Mouse (Mus musculus): ENCODE measurements around the gene Fam126a. TPM values are rescaled to one million over a fixed set of nuclear protein-coding genes. Genes with fewer than 3 reads are reported as not detected.

The Fam126a gene
- total and polyA plus RNA-seq, 3 experiments = 30.0 to 51.1 (median 34.7) TPM

GRCm38 (mm10) chr5:23865941-23866340 is 164.5 kb downstream of the Fam126a start:
- Histone ChIP-seq H3K79me2 (ENCODE audit: control insufficient read depth, insufficient read depth, low read length, poor library complexity) (no peaks in the 10 kb centered on the region), H3K36me3 (ENCODE audit: control insufficient read depth in 1 of 2, insufficient read depth in 2 of 2, low read length in 2 of 2) (no peaks in the 10 kb centered on the region), H3K4me3 (ENCODE audit: control insufficient read depth in 1 of 2, insufficient read depth in 1 of 2, low read depth in 2 of 2, low read length in 2 of 2) (no peak overlapping the region), H3K27ac (ENCODE audit: control insufficient read depth, low read depth, low read length) (no peak overlapping the region), H3K9me3 (replicated peaks; ENCODE audit: insufficient read depth, low read length) (no peaks in the 10 kb centered on the region), H3K4me1 (ENCODE audit: control insufficient read depth in 1 of 2, insufficient read depth in 2 of 2, low read length in 2 of 2) (no peaks in the 10 kb centered on the region), H3K27me3 (ENCODE audit: control insufficient read depth in 1 of 2, insufficient read depth in 2 of 2, low read length in 2 of 2) (peaks cover 0 to under 1% of the 10 kb centered on the region in 2 experiments; a peak in 2 of 4 replicates), H3K9ac (ENCODE audit: control insufficient read depth, low read depth, low read length, poor library complexity, severe bottlenecking) (no peak overlapping the region)
- no peak for DNase-seq (ENCODE audit: low read depth, low spot score)
- no peak for TF ChIP-seq RCOR1 (IDR thresholded peaks at IDR 0.05; ENCODE audit: low read depth, low read length)
- TF ChIP-seq SMC3 (IDR thresholded peaks at IDR 0.05; ENCODE audit: low read depth, low read length) = no peak
- TF ChIP-seq ZNF384 (IDR thresholded peaks at IDR 0.05; ENCODE audit: low read depth, low read length) = no peak
- TF ChIP-seq MEF2A (IDR thresholded peaks at IDR 0.05; ENCODE audit: extremely low read depth, insufficient replicate concordance, low read depth, low read length, poor library complexity, severe bottlenecking) = no peak
- TF ChIP-seq EP300 (IDR thresholded peaks at IDR 0.05; ENCODE audit: low read depth in 1 of 2, low read length in 2 of 2) = no peak
- no peak for TF ChIP-seq MAFK (IDR thresholded peaks at IDR 0.05; ENCODE audit: borderline replicate concordance, low read depth, low read length)
- no peak for TF ChIP-seq JUND (IDR thresholded peaks at IDR 0.05; ENCODE audit: low read depth, low read length)
- TF ChIP-seq MAX (IDR thresholded peaks at IDR 0.05; ENCODE audit: low read length) = no peak
- no peak for TF ChIP-seq NRF1 (IDR thresholded peaks at IDR 0.05; ENCODE audit: insufficient read depth, low read depth, low read length, poor library complexity, severe bottlenecking)
- TF ChIP-seq HCFC1 (IDR thresholded peaks at IDR 0.05; ENCODE audit: low read depth, low read length) = no peak
- TF ChIP-seq ZC3H11A (IDR thresholded peaks at IDR 0.05; ENCODE audit: low read depth, low read length) = no peak
- TF ChIP-seq CHD2 (IDR thresholded peaks at IDR 0.05; ENCODE audit: low read length) = no peak
- no peak for TF ChIP-seq SIN3A (IDR thresholded peaks at IDR 0.05; ENCODE audit: low read length)
- no peak for TF ChIP-seq BHLHE40 (IDR thresholded peaks at IDR 0.05; ENCODE audit: borderline replicate concordance, low read depth, low read length)
- no peak for TF ChIP-seq ZMIZ1 (IDR thresholded peaks at IDR 0.05; ENCODE audit: low read depth, low read length)
- no peak for TF ChIP-seq TCF12 (IDR thresholded peaks at IDR 0.05; ENCODE audit: low read depth, low read length)
- no peak for TF ChIP-seq KAT2A (conservative IDR thresholded peaks at IDR 0.05; ENCODE audit: low read depth, low read length)

Other genes starting within 250 kb of the Fam126a start
- gene Pus7, start 247.0 kb downstream of the Fam126a start, total RNA-seq (2012; rRNA removed) = 80.6 and 95.8 TPM in 2 replicates
- 100 to 1,000 TPM in 1 of 2 experiments, not detected in 1; 142 TPM for gene Pus7, start 247.0 kb downstream of the Fam126a start, polyA plus RNA-seq (2012; ENCODE audit: insufficient read depth in 1 of 2, insufficient read length in 2 of 2, low read depth in 1 of 2, low replicate concordance in 2 of 2, missing spikeins in 1 of 2)
- 31.9 and 42.5 TPM in 2 replicates for gene Rint1, start 243.0 kb downstream of the Fam126a start, total RNA-seq (2012; rRNA removed)
- 100 to 1,000 TPM in 1 of 2 experiments, 10 to 100 TPM in 1; 48.8 to 419 TPM for gene Rint1, start 243.0 kb downstream of the Fam126a start, polyA plus RNA-seq (2012; ENCODE audit: insufficient read depth in 1 of 2, insufficient read length in 2 of 2, low read depth in 1 of 2, low replicate concordance in 2 of 2, missing spikeins in 1 of 2)
- gene Tomm7, start 186.5 kb downstream of the Fam126a start, total RNA-seq (2012; rRNA removed) = 239 and 264 TPM in 2 replicates
- 100 to 1,000 TPM in 1 of 2 experiments, not detected in 1; 194 TPM for gene Tomm7, start 186.5 kb downstream of the Fam126a start, polyA plus RNA-seq (2012; ENCODE audit: insufficient read depth in 1 of 2, insufficient read length in 2 of 2, low read depth in 1 of 2, low replicate concordance in 2 of 2, missing spikeins in 1 of 2)
- 19.3 and 19.7 TPM in 2 replicates for gene Klhl7, start 69.9 kb upstream of the Fam126a start, total RNA-seq (2012; rRNA removed)
- 10 to 100 TPM in 1 of 2 experiments, not detected in 1; 13.5 TPM for gene Klhl7, start 69.9 kb upstream of the Fam126a start, polyA plus RNA-seq (2012; ENCODE audit: insufficient read depth in 1 of 2, insufficient read length in 2 of 2, low read depth in 1 of 2, low replicate concordance in 2 of 2, missing spikeins in 1 of 2)
- 11.9 and 13.8 TPM in 2 replicates for gene Nupl2, start 134.3 kb upstream of the Fam126a start, total RNA-seq (2012; rRNA removed)
- gene Nupl2, start 134.3 kb upstream of the Fam126a start, polyA plus RNA-seq (2012; ENCODE audit: insufficient read depth in 1 of 2, insufficient read length in 2 of 2, low read depth in 1 of 2, low replicate concordance in 2 of 2, missing spikeins in 1 of 2) = 100 to 1,000 TPM in 1 of 2 experiments, 10 to 100 TPM in 1; 23.1 to 121 TPM